Comparison of ENCODE assay signal across 8 mouse cellular contexts in genomic region chr1:84283119-84283518, GRCm38 (mm10).
DNase-seq lines count a peak whose midpoint lies in the region; ATAC-seq and TF ChIP-seq lines count a peak whose summit lies in the region.

No protein-coding gene starts in this region.

- H3K27me3 ChIP-seq in ES-Bruce4 (ENCODE audit: control insufficient read depth, insufficient read depth, low read length, poor library complexity, severe bottlenecking) = no peaks in the 10 kb centered on the region
- H3K27me3 ChIP-seq in embryonic facial prominence, embryonic 14.5 days (replicated peaks; ENCODE audit: control insufficient read depth, insufficient read depth, low read length) = peaks cover 3% of the 10 kb centered on the region; the same call in 1 of the 2 replicates
- no peaks in the 10 kb centered on the region for H3K27me3 ChIP-seq in hindbrain, embryonic 11.5 days (ENCODE audit: control insufficient read depth, insufficient read depth, low read length)
- 0 out of 2 replicates have a peak, but pooled peaks cover 11% of the 10 kb centered on the region for H3K27me3 ChIP-seq in limb, embryonic 14.5 days (ENCODE audit: control insufficient read depth, insufficient read depth, low read length)
- H3K27me3 ChIP-seq in neural tube, embryonic 13.5 days = 0 out of 2 replicates have a peak, but pooled peaks cover 6% of the 10 kb centered on the region

- peak; percentile 10 for TF ChIP-seq CTCF in ES-Bruce4 (IDR thresholded peaks at IDR 0.05; ENCODE audit: low read depth, low read length)

- no peak for TF ChIP-seq POLR2A in ES-Bruce4 (IDR thresholded peaks at IDR 0.05; ENCODE audit: insufficient read depth, low read length)
- TF ChIP-seq POLR2A in limb, embryonic 14.5 days (IDR thresholded peaks at IDR 0.05; ENCODE audit: borderline replicate concordance, extremely low read depth, insufficient read depth, insufficient read length) = no peak

- H3K36me3 ChIP-seq in ES-Bruce4 (ENCODE audit: control insufficient read depth, insufficient read depth, low read length, poor library complexity, severe bottlenecking) = no peaks in the 10 kb centered on the region
- H3K36me3 ChIP-seq in embryonic facial prominence, embryonic 14.5 days (ENCODE audit: control insufficient read depth, insufficient read depth, low read length) = no peaks in the 10 kb centered on the region
- H3K36me3 ChIP-seq in hindbrain, embryonic 11.5 days (ENCODE audit: control insufficient read depth, insufficient read depth, low read length) = no peaks in the 10 kb centered on the region
- H3K36me3 ChIP-seq in limb, embryonic 14.5 days (ENCODE audit: control insufficient read depth, insufficient read depth, low read length) = no peaks in the 10 kb centered on the region
- H3K36me3 ChIP-seq in neural tube, embryonic 13.5 days = no peaks in the 10 kb centered on the region

- peak overlapping the region; percentile 87 for H3K9ac ChIP-seq in ES-Bruce4 (ENCODE audit: low read depth, poor library complexity, severe bottlenecking)
- peak overlapping the region; percentile 71; the same call in 1 of the 2 replicates for H3K9ac ChIP-seq in embryonic facial prominence, embryonic 14.5 days (ENCODE audit: low read depth, low read length)
- peak overlapping the region; percentile 77 for H3K9ac ChIP-seq in hindbrain, embryonic 11.5 days (ENCODE audit: low read depth, low read length)
- H3K9ac ChIP-seq in limb, embryonic 14.5 days (ENCODE audit: low read depth, low read length, severe bottlenecking) = peak overlapping the region; percentile 25; the same call in 1 of the 2 replicates
- peak overlapping the region; percentile 87 for H3K9ac ChIP-seq in neural tube, embryonic 13.5 days

- no peak overlapping the region for H3K4me3 ChIP-seq in ES-Bruce4 (ENCODE audit: low read depth, low read length)
- H3K4me3 ChIP-seq in embryonic facial prominence, embryonic 14.5 days (ENCODE audit: low read depth, low read length) = peak overlapping the region; percentile 67
- H3K4me3 ChIP-seq in hindbrain, embryonic 11.5 days (ENCODE audit: low read depth, low read length) = peak overlapping the region; percentile 65
- H3K4me3 ChIP-seq in limb, embryonic 14.5 days (replicated peaks; ENCODE audit: low read length) = peak overlapping the region; percentile 67
- peak overlapping the region; percentile 71 for H3K4me3 ChIP-seq in neural tube, embryonic 13.5 days

- peak overlapping the region; percentile 75 for H3K4me2 ChIP-seq in embryonic facial prominence, embryonic 14.5 days (ENCODE audit: low read depth, low read length)
- peak overlapping the region; percentile 81 for H3K4me2 ChIP-seq in hindbrain, embryonic 11.5 days (replicated peaks; ENCODE audit: low read depth, low read length)
- H3K4me2 ChIP-seq in limb, embryonic 14.5 days (replicated peaks; ENCODE audit: low read depth, low read length, severe bottlenecking) = peak overlapping the region; percentile 53
- peak overlapping the region; percentile 61 for H3K4me2 ChIP-seq in neural tube, embryonic 13.5 days

- H3K4me1 ChIP-seq in ES-Bruce4 (ENCODE audit: control insufficient read depth, insufficient read depth, low read length) = no peaks in the 10 kb centered on the region
- H3K4me1 ChIP-seq in embryonic facial prominence, embryonic 14.5 days (ENCODE audit: control insufficient read depth, insufficient read depth, low read length) = no peaks in the 10 kb centered on the region
- H3K4me1 ChIP-seq in hindbrain, embryonic 11.5 days (replicated peaks; ENCODE audit: control insufficient read depth, insufficient read depth, low read length) = no peaks in the 10 kb centered on the region
- H3K4me1 ChIP-seq in limb, embryonic 14.5 days (ENCODE audit: control insufficient read depth, insufficient read depth, low read length) = 0 out of 2 replicates have a peak, but pooled peaks cover 6% of the 10 kb centered on the region
- peaks cover 71% of the 10 kb centered on the region for H3K4me1 ChIP-seq in neural tube, embryonic 13.5 days (replicated peaks)

- 7% methylated on average over 2 of the region's 2 CpGs for WGBS in embryonic facial prominence, embryonic 14.5 days
- WGBS in hindbrain, embryonic 11.5 days = 0% methylated on average over 2 of the region's 2 CpGs
- WGBS in limb, embryonic 14.5 days = 4% methylated on average over 2 of the region's 2 CpGs
- 7% methylated on average over 2 of the region's 2 CpGs for WGBS in neural tube, embryonic 13.5 days

- no peak overlapping the region for H3K27ac ChIP-seq in ES-Bruce4 (ENCODE audit: insufficient read depth, low read length)
- H3K27ac ChIP-seq in embryonic facial prominence, embryonic 14.5 days (replicated peaks; ENCODE audit: low read depth, low read length) = no peak overlapping the region
- H3K27ac ChIP-seq in hindbrain, embryonic 11.5 days (ENCODE audit: low read depth, low read length) = no peak overlapping the region
- H3K27ac ChIP-seq in limb, embryonic 14.5 days (replicated peaks; ENCODE audit: low read depth, low read length) = no peak overlapping the region
- peak overlapping the region; percentile 78; the same call in 1 of the 2 replicates for H3K27ac ChIP-seq in neural tube, embryonic 13.5 days (replicated peaks)

- DNase-seq in cerebellum, adult 11-12 months = peak; percentile 18
- DNase-seq in cerebellum, postnatal 4 days (ENCODE audit: low spot score in 2 of 2) = no peak
- DNase-seq in embryonic facial prominence, embryonic 14.5 days (ENCODE audit: low spot score) = peak; percentile 61
- peak; percentile 44 for DNase-seq in hindbrain, embryonic 11.5 days (ENCODE audit: low spot score)
- peak; percentile 70 for DNase-seq in limb, embryonic 14.5 days (ENCODE audit: low spot score)
- DNase-seq in thymus, postnatal 36 days = no peak

- ATAC-seq in embryonic facial prominence, embryonic 14.5 days (ENCODE audit: low read depth) = no peak
- ATAC-seq in hindbrain, embryonic 11.5 days (ENCODE audit: low FRiP score) = no peak
- peak; percentile 14; the same call in 1 of the 2 replicates for ATAC-seq in limb, embryonic 14.5 days (ENCODE audit: low FRiP score, low read depth)
- ATAC-seq in neural tube, embryonic 13.5 days (ENCODE audit: low read depth) = no peak

- no peak for TF ChIP-seq EP300 in ES-Bruce4 (IDR thresholded peaks at IDR 0.05; ENCODE audit: insufficient read depth, low read depth, low read length)

- no peaks in the 10 kb centered on the region for H3K9me3 ChIP-seq in ES-Bruce4 (replicated peaks; ENCODE audit: control insufficient read depth, insufficient read depth, low read length, poor library complexity, severe bottlenecking)
- no peaks in the 10 kb centered on the region for H3K9me3 ChIP-seq in embryonic facial prominence, embryonic 14.5 days (ENCODE audit: control insufficient read depth, low read length)
- H3K9me3 ChIP-seq in hindbrain, embryonic 11.5 days (ENCODE audit: control insufficient read depth, low read length) = no peaks in the 10 kb centered on the region
- H3K9me3 ChIP-seq in limb, embryonic 14.5 days (ENCODE audit: control insufficient read depth, low read length) = no peaks in the 10 kb centered on the region
- H3K9me3 ChIP-seq in neural tube, embryonic 13.5 days = no peaks in the 10 kb centered on the region

Comparison
In these comparisons a context has a peak if more than half of its experiments do, and no peak if none do; other contexts are left out.
1. DNase-seq: peak in cerebellum, adult 11-12 months (single experiment), embryonic facial prominence, embryonic 14.5 days (single experiment), hindbrain, embryonic 11.5 days (single experiment) and limb, embryonic 14.5 days (single experiment); none in cerebellum, postnatal 4 days (0 of 2) and thymus, postnatal 36 days (0 of 2).
2. H3K9ac ChIP-seq: peak in every context shown above with its lines; median percentile 87 in ES-Bruce4; 87 in neural tube, embryonic 13.5 days; 77 in hindbrain, embryonic 11.5 days; 71 in embryonic facial prominence, embryonic 14.5 days; 25 in limb, embryonic 14.5 days.
3. Peak in every context shown above with its lines, with median percentiles within 50 percentile points of each other: H3K4me2 ChIP-seq.